Mouse (Mus musculus) right cerebral cortex, postnatal 25 days (tissue): ENCODE measurements around the gene Cbx8.

Source experiments
- DNase-seq: peaks from one replicate; pipeline ENCODE4 v3.0.0; 2022

Cbx8 gene

GRCm38 (mm10) chr11:119078691-119079444 lies 38.1 kb upstream of the Cbx8 start:
- DNase-seq, result no peak

GRCm38 (mm10) chr11:119077755-119078154 lies 37.0 kb upstream of the Cbx8 start:
- DNase-seq, result no peak

DNA sequence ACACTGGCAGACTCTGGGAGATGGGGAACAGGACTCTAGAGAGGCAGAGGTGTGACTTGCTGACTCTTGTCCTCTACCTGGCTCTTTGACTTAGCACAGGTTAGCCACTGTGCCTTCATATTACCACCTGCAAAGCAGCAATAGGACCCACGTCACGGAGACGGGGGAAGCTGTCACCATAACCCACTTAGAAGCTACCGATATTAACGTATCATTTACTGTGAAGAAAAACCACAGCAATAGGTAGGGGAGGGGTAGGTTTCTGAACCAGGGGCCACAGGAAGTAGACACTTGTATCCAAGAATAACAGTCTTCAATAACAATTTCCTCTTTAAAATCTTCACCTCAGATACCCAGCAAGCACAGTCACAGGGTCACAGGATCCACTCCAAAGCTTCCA lies 35.0 kb upstream of the Cbx8 start:
- no peak for DNase-seq

DNA sequence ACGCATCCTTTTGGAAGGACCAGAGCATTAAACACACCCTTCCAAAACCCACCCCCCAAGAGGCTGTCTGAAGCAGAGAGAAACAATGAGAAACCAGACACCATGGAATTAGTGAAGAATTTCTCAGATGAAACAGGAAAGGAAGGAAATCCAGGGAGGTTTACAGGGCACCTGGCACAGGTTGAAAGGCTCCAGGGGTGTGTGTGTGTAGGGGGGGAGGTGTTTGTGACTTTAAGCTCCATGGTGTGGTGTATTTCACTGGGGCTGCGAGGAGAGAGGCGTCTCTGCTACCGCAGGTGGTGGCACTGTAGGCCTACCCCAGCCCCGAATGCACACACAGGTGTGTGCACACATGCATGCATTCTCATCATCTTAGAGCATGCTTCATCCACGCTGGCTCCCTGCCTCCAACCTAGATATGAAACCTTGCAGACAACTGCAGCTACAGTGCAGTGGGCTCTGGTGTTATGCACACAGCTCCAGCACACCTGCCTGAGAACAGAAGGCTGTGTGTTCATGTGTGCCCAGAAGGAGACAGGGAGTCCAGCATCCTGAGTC lies 33.2 kb upstream of the Cbx8 start:
- no peak for DNase-seq

DNA sequence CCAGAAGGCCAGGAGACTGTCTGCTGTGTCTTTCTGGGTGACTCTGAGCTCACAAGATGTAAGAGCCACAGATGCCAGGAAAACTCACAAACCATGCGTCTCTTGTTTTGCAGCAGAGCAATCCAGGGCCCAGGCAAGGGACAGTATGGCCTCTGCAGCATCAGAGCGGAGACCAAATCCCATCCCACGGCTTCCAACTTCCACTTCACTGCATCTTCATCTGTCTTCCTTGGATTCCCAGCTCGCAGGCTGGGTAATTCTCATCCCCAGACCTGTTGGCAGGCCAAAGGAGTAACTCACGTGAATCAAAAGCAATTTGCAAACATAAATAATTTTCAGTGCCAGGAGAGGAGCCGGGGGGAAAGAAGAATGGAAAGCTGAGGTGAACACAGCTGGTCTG lies 32.2 kb upstream of the Cbx8 start:
- DNase-seq, result no peak

DNA sequence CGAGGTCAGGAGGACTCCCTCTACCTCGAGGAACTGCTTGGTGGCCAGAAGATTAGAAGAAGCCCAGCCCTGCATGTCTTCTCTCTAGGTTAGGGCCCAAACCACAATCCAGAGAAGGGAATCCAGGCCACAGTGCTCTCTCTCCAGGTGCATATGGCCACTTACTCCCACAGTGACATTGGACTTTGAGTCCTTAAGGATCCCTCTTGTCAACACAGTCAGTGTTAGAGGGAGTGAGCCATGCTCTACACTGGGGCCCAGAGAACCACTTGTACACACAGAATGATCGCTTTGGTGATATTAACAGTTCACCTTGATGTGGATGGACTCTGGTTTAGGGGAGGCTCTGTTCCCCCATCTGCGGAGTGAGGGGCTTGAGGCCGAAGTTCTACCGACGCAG lies 31.5 kb upstream of the Cbx8 start:
- DNase-seq, result no peak

- DNase-seq, result no peak
These were observed 26.1 kb upstream of the Cbx8 start for GRCm38 (mm10) chr11:119066841-119067240.

- DNase-seq, result no peak
These were observed 18.5 kb upstream of the Cbx8 start for GRCm38 (mm10) chr11:119059256-119059655.

DNA sequence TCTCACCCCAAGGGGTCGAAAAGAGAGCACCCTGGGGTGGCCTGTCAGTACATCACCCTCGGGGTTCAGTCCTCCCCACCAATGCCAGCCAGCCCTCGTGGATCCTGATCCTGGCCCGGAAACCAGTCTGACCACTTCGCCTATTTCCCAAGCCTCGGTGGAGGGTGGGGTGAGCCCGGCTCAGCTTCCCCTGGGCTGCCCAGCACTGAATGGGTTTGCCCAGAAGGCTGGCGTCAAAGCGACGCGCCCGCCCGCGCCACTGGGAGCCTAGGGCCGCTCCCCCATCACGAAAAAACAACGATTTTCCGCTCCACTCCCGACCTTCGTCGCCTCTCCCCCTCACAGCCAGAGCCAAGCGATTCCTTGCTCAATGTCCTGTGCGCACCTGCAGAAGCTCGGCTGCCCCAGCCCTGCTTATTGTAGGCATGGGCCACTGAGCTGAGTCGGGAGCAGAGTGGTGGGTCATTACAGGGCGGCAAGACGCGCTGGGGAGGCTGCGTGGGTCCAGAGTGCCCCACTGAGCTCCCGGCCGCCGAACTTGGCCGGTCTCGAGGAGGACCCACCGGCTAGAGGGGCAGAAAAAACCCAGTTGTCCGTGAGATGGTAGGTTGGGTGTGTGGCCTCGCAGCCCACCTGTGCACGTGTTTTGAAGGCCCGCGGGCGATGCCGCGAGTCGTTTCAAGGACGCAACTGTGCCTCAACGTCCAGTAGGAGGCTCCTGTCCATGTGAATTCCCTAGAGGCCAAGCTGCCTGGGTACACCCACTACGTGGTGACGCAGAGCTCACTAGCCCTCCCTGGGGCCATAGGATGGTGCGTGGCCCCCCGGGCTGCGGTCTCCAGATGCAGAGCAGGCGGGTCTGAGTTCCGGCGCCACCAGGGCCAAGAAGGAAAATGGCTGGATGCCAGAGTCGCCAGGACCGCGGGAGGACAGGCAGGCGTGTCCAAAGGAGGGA lies 17.5 kb upstream of the Cbx8 start:
- peak; percentile 21 for DNase-seq

- peak; percentile 21 for DNase-seq
These were observed 16.5 kb upstream of the Cbx8 start for GRCm38 (mm10) chr11:119057291-119057690.

DNA sequence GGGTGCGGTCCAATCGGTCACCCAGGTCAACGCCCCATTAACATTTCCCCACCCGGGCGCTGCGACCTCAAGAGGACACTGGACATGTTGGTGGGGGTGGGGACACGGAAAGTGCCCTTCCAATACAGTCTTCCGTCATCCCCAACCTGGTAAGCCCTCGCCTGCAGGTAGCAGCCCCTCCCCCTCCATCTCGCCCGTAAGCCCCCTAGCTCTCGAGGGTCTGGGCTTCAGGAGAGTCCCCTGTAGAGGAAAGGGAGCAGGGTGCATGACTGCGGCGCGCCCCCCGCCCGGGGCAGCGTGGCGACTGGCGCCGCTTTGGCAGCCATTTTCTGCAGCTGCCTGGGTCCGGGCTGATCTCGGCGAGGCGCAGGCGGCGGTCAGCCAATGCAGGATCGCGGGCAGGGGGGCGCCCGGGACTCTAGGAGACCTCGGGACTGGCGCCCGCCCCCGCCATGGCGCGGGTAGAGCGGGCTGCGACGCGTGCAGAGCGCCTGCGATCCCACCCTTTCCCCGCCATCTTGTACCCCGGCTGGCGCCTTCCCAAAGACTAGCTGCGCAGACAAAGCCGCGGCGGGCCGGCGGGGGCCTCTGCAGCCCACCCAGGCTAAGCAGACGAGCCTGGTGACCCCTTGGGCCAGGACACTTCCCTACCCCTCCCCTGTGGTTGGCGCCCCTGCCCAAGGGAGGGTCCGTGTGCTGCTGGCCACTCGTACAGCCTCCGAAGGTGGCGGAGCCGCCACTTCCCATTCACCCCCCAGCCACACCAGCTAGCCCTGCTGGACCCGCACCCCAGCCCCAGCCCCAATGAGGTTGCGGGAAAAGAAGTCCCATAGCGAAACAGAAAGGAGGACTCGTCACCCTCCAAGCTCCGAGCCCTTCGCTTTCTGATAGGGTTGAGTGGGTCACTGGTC lies 15.8 kb upstream of the Cbx8 start:
- DNase-seq, result peak; percentile 74

DNA sequence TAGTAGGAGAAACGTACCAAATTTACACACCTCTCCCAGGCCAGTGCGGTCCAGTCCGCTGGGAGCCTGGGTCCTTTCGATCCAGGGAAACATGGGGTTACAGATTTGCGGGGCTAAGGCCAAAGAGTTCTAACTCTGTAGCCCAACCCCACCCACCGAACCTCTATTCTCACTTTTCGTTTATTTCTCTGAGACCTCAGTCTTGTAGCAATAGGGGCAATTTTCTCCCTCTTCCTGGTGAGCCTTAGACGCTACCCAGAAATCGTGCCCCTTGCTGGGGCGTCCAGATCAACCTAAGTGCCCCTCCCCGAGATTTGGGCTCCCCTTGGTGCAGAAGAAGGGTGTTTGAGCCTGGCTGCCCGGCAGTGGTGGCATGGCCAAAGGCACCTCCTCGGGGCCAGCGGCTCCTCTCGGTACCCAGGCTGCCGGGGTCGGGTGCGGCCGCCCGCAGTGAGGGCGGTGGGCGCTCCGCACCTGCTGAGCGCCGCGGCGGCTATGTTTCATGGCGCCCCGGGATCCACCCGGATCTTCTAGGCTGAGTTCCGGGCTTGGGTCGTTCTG lies 14.9 kb upstream of the Cbx8 start:
- DNase-seq, result peak; percentile 25

DNA sequence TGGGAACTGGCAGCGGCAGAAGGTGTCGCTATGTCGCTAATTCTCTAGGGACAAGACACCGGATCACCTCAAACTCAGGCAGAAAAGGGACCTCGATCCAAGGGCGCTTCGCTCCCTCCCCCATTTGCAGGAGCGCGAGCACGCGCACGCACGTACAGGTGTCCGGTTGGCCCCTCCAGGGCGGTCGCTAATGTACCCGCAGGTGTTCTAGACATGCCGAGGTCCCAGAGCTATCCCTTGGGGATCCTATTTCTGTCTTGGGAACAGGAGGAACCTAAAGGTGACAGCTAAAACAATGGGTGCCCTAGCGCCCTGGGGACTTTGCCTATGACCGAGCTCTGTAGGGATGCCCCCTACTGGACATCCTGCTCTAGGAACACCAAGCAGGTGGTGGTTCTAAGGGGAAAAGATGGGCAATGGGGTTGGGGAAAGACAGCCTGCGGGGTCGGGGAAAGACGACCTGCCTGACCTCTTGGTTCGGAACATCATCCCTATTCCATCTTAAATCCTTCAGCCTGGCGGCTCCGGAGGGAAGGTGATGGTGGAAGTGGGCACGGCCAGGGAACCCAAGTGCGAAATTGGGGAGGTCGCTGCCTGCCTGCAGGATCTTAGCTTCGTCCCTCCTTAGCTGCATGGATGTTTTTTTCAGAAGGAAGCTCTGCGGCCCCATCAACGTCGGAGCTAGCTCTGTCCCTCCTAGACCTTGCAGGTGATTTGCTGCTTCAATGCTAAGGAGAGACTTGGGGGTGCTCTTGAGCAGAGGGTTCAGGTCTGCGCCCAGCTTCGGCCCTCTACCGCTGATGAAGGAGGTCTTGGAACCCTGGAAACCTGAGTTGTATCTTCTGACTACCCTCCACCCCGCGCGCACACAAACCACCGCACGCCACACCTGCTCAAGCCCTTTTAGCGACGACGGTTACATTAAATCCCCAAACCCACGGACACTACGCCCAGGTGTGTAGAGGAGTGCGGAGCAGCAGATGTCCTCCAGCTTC lies 13.9 kb upstream of the Cbx8 start:
- peak; percentile 48 for DNase-seq

DNA sequence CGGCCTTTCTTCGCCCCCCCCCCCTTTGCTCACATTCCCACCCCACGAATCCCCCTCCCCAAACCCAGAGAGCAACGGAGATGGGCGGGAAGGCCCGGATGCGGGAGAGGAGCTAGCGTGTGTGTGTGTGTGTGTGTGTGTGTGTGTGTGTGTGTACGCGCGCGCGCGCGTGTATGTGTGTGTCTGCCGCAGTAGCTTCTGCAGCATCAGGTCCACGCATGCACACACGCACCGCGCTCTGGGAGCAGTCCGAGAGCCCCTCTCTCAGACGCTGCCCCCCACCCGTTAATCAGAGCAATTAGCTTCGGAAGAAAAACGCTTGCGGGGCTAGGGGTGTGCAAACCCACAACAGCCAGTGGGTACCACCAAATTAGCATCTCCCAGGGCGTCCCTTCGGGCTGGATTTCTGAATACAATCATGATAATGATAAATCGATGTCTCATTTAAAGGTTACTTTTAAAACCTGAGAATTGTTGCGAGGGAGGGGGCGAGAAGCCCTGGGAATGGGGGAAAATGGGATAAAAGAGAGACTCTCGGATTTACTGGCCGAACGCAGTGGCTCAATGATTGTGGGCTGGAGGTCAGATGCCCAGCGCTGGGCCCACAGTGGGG lies 13.1 kb upstream of the Cbx8 start:
- peak; percentile 67 for DNase-seq

- DNase-seq, result peak; percentile 88
These were observed 12.5 kb upstream of the Cbx8 start for GRCm38 (mm10) chr11:119053257-119053670.

- DNase-seq, result no peak
These were observed 12.0 kb upstream of the Cbx8 start for GRCm38 (mm10) chr11:119052661-119053256.

GRCm38 (mm10) chr11:119051927-119052660 lies 11.3 kb upstream of the Cbx8 start:
- DNase-seq, result peak; percentile 55

DNA sequence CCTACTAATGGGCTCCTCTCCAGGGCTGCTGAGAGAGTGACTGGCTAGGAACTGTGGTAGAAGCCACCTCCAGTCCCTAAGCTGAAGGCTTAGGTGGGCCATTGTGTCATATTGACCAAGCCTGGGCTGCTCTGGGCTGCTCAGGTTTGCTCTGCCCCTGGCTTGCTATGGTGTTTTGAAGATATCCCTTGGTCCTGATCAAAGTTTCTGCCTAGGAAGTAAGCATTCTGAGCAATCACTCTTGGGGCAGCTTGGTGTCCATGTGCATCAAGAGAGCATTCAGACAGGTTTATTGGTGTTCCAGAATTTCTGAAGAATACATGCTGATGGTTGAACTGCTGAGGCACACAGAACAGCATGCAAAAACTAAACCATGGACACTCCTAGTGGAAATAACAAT lies 10.7 kb upstream of the Cbx8 start:
- no peak for DNase-seq

DNA sequence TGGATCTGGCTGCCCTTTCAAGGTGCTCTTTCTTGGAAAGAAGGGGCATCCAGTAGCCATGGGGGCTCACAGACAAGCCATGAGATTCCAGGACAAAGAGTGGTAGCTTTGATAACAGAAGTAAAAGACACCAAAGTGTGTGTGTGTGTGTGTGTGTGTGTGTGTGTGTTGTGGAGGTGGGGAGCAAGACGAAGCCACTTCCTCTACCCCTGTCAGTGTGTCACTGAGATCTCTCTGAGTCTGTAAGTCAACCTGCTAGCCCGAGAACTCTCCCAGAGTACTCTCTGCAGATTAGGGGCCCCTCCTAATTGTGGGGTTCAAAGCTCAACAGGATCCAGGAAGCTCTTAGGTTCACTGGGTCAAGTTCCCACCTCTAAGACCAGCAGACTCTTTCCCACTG lies 9.6 kb upstream of the Cbx8 start:
- DNase-seq, result no peak
